Mouse (Mus musculus) thymus, postnatal 4 days (tissue): Measurements from ENCODE around the gene Mrpl10.
A peak's percentile ranks its signal among the peaks of the same experiment; 100 is the strongest.

Experiments
- DNase-seq: peaks from one replicate; pipeline ENCODE4 v3.0.0; 2021

Mrpl10 gene

DNA sequence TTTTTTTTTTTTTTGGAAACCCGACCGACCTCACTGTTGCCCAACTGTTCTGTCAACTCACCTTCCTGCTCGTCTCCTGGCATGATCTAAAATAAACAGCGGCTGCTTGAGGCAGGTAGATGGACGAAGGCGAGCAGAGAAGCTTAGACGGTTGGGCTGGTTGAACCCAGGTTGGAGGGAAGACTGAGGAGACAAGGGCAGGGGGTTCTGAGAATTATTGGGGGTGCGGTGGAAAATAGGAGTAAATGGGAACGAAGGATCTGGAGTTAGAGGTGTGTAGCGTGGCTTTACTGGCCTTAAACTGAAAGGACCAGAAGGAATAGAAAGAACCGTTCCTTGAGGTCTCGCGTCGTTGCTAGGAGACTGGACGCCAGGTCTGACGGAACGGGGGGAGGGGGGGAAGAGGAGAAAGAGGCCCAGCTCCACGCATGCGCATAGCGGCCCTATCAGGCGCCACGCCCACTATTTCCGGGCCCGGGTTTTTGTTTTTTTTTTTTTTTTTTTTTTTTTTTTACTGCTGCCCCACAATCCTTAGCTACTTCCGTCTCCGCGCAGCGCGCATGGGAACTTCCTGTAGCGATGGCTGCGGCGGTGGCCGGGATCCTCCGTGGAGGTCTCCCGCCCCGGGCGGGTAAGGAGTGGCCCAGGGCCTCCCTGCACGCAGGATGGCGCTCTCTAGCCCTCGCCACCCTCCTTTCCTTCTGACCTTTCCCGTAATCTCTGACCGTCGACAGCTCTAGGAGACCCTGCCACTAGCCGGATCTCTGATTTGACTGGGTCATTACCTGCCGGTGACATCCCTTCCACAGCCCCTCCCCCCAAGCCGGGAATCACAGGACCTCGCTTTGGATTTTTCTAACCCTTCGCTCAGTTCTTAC, at the start of gene Mrpl10, which contains the start of gene Lrrc46:
TSS of gene Mrpl10 (plus strand) at position 539 of the 878 bp plus-strand sequence.
TSS of gene Lrrc46 (minus strand) at position 386 of the 878 bp plus-strand sequence.
- peak; percentile 97 for DNase-seq

DNA sequence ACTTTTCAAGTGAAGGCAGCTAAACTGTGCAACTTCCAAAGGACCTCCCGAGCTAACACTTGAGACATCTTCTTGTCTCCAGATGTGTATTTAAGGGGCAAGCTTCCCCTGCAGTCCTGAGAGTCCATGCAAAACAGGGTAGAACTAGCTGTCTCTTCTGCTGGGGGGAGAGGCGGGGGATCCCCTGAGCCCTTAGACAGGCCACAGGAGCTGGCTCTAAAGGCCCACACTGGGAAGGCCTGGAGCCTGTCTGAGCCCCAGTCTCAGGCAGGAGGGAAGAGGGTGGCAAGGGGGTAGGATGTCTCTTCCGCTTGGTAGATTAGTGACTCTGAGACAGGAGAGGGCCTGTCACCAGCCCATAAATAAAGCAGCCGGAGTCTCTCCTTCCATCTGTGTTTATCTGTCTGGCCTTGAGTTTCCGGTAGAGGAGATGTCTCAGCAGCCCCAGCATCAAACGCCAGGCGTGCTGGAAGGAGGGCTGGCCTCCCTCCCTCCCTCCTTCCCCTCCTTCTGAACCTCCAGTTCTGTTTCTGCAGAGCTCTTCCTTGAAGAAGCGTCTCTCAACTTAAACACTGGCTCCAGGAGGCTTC, 48.5 kb upstream of the Mrpl10 start:
- DNase-seq = peak; percentile 54

GRCm38 (mm10) chr11:96995031-96995430, 46.3 kb upstream of the Mrpl10 start:
- DNase-seq = no peak

- peak; percentile 62 for DNase-seq
Observed at GRCm38 (mm10) chr11:96995836-96996772, 45.3 kb upstream of the Mrpl10 start.

DNA sequence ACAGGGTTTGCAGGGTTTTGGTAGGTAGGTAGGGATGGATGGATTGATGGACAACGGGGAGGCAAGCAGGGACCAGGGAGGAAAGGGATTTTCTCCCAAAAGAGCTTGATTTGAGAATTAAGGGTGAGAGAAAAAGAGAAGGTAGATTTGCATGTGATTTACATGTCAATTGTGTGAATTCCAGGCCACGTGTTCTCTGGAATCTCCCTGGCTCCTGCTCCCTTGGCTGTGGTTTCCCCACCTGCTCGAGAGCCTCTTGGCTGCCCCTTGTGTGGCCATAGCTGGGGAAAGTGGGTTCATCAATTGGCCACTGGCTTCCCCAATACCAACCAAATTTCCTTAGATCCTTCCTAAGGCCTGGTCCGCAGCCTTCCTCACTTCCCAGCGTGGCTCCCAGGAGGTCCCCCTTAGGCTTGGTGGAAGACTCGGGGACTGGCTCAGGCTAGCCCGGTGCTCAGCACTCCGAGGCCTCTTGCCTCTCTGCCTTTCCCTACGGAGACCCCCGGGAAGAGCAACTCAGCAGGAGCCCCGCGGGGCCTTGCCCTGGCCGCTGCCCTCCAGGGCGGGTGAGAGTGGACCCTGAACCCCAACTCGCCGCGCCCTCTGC, 44.5 kb upstream of the Mrpl10 start:
- no peak for DNase-seq

DNA sequence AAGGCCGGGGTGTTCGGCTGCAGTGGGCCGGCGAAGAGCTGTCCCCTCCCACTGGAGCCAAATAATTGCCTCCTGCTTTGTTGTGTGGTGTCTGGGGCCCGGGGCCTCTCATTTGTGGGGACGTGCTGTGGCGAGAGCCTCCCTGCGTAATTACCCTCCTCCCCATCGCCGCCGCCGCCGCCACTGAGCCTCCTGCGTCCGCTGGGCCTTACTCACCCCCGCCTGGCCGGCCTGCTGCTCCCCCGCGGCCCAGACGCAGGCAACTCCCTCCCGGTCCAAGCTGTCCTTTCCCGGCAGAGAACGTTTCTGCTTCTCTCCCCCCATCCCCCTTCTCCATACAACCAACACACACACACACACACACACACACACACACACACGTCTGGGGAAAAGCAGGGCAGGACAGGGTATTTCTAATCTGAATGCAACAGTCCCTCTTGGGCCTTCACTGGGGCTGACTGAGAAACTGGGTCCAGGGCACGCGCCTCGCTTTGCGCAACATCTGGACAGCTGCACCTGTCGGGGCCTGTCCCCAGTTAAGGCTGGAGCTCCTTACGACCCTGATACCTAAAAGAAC, 43.9 kb upstream of the Mrpl10 start:
- peak; percentile 50 for DNase-seq

- no peak for DNase-seq
Observed at GRCm38 (mm10) chr11:97003170-97003569, 38.2 kb upstream of the Mrpl10 start.

- peak; percentile 39 for DNase-seq
Observed at GRCm38 (mm10) chr11:97007093-97007794, 34.1 kb upstream of the Mrpl10 start.

DNA sequence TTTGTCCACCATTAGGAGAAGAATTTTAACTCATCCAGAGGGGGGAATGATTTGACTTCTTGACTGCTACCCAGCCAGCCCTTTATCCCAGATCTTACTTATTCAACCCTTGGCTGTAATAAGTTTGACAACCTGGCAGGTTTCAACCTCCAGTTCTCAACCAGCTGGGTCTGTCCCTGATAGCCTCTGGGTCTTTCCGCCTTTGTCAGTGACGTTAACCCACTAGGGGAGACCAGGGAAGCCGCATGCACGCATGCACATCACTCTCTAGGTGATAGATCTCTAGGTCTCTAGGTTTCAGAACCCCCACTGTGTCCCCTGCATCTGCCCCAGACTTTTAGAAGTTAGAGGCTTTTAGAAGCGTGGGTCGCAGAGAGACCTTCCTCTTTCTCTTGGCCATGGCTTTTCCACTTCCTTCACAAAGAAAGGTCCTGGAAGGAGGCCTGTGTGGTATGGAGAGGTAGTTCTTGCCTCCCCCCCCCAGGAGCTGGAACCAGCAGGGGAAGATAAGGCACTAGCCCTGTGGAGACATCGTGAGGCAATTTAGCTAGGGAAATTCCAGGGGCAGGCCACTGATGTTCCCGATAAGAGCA, 32.1 kb upstream of the Mrpl10 start:
- no peak for DNase-seq

DNA sequence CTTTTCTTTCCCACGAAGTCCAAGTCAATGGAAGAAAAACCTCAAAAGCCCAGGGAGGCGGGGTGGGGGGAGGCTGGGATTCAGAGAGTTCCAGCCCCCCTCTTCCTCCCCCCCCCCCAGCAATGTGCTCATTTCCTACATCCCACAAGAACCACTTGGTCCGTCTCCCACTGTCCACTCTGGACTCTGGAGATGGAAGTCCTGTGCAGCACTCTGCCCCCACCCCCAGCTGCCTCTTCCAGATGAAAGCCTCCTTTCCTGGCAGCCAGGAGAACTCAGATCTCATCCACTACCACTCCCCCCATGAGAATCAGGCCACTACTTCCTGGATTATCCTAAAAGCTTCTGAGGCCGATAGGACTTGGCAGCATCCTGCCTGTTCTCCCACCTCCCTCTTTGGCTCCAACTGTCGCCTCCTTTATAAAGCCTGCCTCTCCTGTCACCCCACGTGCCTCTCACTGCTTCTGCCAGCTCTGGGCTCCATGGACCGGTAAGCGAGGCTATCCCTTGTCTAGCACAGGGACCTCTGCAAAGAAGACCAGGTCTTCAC, 28.2 kb upstream of the Mrpl10 start, which contains the start of gene Sp6:
TSS of gene Sp6 (plus strand) at position 274 of the 550 bp plus-strand sequence.
- DNase-seq = no peak

GRCm38 (mm10) chr11:97017696-97018582, 23.4 kb upstream of the Mrpl10 start:
- peak; percentile 47 for DNase-seq

DNA sequence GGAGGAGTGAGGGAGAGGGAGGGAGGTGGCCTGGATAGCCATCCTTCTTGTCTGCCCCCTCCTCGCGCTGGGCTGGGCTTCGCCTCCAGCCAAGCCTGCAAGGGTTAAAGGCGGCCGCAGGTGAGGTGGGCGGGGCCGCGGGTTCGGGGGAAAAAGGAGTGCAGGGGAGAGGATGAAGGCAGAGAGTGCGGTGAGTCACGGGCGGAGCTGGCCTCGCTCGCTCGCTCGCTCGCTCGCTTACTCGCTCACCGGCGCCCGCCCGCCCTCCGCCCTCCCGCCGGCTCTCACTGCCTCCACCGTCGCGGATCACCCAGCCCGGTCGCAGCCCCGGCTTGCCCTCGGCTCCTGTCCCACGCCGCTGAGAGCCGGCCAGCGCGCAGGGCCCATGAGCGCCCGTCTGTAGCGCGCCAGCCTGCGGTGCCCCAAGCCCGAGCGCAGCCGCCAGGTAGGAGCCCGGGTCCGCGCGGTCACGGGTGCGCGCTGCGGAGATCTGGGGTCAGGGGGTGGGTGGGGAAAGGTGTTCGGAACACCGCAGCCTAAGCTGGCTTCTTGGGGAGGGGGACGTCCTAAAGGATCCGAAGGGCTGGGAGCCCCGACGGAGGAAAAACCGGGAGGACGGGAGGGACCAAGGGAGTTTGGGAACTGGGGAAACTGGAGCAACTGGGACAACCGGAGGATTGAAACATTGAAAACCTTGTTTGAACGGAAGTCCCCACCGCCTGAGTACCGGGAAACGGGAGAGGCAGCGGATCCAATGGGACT, 22.6 kb upstream of the Mrpl10 start:
- peak; percentile 71 for DNase-seq

- DNase-seq = peak; percentile 31
Observed at GRCm38 (mm10) chr11:97019345-97019708, 22.0 kb upstream of the Mrpl10 start.

GRCm38 (mm10) chr11:97021121-97021765, 20.1 kb upstream of the Mrpl10 start:
- peak; percentile 58 for DNase-seq

DNA sequence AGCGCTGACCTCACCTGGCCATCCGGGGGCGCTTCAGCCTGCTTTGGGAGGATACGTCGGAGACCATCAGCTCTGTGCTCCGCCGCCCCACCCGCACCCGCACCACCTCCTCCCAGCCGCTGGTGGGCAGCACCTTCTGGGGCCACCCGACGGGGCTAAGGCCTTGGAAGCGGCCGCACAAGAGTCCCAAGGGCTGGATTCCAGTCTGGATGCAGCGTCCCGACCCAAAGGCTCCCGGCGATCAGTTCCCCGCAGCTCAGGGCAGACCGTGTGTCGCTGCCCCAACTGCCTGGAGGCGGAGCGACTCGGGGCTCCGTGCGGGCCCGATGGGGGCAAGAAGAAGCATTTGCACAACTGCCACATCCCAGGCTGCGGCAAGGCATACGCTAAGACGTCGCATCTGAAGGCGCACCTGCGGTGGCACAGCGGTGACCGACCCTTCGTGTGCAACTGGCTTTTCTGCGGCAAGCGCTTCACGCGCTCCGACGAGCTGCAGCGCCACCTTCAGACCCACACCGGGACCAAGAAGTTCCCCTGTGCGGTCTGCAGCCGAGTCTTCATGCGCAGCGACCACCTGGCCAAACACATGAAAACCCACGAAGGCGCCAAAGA, 19.4 kb upstream of the Mrpl10 start:
- peak; percentile 95 for DNase-seq

DNA sequence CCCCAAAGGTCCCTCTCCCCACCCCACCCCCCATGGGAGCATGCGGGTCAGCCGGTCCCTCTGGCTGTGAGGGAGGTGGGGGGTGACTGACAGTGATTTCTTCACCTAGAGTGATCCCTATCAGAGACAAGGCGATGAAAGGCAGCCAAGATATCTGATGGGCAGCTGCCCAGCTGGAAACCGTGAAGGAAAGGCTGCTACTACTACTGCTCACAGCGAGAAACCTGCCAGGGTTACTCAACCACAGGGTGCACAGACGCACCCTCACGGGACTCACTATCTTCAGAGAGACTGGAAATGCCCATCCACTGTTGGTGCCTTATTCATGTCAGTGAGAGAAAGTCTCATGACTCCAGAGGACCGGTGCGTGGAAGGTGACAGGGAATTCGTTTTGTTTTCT, 16.4 kb upstream of the Mrpl10 start:
- no peak for DNase-seq

DNA sequence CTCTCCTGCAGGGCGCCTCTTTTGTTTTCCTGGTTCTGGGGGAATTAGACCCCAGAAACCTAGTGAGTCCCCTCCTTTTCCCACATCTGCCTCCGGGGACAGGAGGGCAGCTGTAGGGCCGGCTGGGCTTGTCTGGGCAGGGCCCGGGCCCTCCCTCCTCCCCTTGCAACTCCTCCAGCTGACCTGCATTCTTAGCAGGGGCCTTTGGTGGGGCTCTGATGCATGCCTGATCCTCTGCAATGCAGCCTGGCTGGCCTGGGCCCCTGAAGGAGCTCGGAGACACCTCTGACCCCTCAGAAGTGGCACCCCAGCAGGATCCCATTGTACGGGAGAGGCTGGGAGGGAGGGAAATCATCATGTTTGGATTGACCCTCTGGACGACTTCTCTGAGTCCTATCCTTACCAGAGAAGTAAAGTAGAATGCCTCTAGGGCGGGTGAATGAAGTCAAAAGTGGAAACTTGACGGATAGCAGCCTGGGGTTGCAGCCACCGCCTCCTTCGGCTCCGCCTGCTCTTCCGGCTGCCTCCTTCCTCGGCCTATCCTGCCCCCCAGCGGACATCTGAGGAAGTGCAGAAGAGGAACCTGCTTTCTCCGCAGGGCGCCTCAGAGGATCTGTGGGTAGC, 15.5 kb upstream of the Mrpl10 start:
- peak; percentile 96 for DNase-seq
